Mouse (Mus musculus): ENCODE measurements around the gene Mapre3.

Gene Mapre3

DNA sequence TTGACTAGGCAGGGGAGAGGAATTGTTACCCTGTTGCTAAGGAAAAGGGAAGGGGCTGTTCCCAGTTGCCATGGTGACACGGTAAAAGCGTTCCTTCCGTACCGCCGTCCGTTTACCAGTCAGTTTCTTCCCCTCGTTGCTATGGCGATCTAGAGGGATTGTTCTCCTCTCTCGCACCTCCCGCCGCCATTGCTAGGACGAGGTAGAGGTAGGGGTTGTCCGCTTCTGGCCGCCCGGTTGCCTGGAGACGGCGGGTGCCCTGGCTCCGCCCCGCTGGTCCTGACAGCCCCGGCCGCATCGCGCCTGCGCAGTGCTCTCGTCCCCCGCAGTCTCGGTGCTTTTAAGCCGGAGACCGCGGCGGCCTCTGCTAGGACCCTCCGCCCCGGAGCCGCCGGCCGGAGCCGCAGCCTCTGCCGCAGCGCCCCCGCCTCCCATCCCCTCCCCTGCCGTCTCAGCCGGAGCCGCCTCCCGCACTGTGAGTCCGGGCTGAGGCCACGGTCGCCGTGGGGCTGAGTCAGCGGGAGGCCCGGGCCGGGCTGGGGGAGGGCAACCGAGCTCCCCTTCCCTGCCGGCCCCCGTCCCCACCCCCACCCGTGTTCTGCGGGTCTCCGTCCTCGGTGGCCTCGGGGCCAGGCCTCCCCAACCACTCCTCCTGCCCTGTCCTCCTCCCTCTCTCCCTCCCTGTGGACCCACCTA is at the start of gene Mapre3:
Gene Mapre3, plus strand, starts transcription at position 218 of the 696 bp plus-strand sequence.
- peak; percentile 96 to 97 for DNase-seq (ENCODE audit: low spot score in 2 of 2)

DNA sequence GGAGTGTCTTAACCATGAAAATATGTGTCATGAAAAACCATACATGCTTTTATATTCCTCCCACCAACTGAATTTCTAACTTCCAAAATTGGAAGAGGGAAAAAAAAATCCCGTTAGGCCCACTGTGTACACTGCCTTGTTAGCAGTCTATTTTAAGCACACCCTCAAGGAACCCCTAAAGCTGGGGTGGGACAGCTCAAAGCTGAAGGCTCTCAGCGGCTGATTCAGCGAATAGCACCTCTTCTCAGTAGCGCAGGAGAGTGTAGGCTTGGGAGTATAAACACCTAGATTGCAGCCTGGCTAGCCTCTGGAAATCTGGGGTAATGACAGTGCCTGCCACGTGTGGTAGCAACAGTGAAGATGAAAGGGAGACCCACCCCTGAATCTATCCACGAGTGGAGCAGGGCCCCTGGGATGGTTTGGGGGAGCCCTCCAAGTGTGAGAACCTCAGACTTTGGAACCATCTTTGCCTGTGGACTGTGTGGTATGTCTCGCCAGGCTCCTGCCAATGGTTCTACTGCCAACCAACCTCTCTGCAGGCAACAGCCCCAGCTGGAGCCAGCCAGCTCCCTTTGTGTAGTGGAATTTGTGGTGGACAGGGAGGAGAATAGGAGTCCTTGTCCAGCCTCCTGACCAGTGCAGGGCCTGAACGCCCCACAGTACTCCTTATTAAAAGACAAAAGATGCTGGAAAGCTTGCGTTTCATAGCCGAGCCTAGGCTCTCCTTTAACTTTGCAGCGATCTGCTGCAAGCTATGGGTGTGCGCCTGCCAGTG is 48.7 kb upstream of the Mapre3 start:
- DNase-seq (ENCODE audit: low spot score in 2 of 2), result peak; percentile 50 to 65

DNA sequence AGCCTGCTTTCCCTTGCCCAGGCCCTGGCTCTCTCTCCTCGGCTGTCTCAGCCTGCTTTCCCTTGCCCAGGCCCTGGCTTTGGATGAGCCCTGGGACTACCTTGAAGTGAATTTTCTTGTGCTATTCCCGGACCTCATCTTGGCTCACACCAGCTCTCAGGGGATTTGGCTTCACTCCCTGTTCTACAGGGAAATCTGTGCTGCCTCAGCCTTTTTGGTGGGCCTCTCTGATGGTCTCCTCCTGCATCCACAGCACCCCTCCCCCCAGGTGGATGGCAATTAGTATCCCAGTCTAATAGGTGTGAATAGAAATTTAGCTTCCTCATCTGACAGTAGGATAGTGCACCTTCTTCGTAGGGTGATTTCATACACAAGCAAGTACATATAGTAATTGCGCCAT is 46.4 kb upstream of the Mapre3 start:
- no peak for DNase-seq (ENCODE audit: low spot score in 2 of 2)

DNA sequence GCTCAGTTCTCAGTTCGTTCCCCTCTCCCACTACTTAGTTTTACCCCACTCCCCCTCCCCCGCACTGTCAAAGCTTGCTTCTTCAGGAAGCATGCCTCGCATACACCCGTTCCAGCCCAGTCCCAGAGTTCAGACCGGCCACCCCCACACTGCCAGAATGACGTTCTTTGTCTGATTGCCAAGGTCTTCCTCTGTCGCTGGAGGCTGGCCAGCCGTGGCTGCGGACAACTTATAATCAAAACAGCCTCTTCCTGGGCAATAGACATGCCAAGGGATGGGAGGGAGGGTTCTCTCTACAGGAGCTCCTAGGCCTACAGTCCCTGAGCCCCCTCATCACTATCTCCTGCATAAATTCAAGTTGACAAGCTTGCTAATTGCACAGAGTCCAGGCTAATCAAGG is 45.8 kb upstream of the Mapre3 start:
- DNase-seq (ENCODE audit: low spot score in 2 of 2), result peak in 1 of 2 experiments; percentile 64

DNA sequence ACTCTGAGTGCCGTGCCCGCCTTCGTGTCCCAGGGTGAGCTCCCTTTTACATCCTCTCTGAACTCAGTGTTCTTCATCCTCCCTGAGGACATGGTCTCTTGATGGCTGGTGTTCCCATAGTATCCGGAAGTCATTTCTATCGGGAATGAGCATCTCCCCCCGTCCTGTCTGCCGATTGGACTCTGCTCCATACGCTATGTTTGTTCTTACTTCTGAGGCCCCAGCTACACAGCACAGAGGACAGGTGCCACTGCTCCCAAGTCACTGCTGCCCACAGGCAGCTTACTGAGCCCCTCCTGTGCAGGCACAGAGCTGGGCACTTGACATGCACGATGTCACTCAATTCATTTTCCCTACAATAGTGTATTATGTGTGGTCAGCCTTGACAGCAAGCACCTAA is 45.4 kb upstream of the Mapre3 start:
- no peak for DNase-seq (ENCODE audit: low spot score in 2 of 2)

DNA sequence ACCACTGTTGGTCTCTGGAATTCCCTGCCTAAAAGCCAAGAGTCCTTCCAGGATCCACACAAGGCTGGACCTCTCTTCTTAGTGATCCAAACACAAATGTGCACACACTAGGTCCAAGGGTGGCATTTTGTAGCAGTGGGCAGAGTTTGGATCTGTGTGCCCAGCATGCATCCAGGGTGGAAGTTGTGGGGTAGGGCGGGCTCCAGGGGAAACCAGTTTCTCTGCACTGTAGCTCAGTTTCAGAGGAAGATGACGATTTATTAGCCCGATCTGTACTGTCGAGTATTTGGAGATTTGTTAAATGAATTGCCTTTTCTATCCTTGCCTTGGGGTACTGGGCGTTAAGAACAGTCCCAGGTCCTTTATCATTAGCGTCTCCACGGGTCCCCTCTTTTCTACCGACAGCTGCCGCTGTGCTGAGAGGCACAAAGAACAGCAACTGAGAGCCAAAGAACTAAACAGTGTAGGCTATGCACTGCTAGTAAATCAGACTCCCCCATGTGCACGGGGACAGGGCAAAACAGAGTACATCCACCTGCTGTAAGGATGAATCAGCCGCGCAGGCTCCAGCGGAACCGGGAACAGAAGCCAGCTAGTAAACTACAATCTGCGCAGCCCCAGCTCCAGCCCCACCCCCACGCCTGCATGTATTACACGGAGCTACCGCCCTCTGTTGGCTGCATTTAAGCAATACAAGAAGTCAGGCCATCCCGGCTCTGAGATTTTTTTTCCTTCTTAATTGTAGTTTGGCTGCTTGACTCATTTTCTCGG is 39.7 kb upstream of the Mapre3 start:
- peak; percentile 94 to 96 for DNase-seq (ENCODE audit: low spot score in 2 of 2)

DNA sequence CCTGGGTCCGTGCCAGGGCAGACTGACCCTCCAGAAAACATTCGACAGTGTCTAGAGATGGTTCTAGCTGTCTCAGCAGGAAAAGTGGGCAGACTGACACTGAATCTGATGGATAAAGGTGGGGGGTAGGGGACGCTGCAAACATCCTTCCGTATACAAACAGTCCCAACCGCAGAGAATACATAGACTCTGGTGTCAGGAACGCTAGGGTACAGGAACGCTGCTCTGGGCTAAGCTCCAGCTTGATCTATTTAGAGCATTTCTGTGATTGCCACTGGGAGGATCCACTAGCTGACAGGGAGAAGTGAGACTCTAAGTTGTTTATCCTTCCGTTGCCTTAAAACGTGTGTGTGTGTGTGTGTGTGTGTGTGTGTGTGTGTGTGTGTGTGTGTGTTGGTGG is 33.7 kb upstream of the Mapre3 start:
- no peak for DNase-seq (ENCODE audit: low spot score in 2 of 2)

DNA sequence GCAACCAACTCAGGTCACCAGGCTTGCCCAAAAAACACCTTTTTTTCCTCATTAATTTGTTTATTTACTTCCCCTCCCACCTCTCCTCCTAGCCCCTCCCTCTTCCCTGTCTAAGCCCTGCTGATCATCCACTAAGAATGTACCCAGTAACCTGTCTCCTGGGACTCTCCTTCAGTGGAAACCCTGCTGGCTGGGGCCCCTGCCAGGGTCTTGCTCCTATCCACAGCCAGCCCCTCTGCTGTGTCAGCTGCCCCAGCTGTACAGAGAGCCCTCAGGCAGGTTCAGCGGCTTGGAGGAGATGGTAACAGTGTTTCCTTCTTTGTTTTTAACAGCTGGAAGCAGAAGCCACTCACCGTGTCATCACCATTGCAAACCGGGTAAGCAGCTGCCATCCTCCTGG is 33.3 kb upstream of the Mapre3 start:
- DNase-seq (ENCODE audit: low spot score in 2 of 2), result no peak

DNA sequence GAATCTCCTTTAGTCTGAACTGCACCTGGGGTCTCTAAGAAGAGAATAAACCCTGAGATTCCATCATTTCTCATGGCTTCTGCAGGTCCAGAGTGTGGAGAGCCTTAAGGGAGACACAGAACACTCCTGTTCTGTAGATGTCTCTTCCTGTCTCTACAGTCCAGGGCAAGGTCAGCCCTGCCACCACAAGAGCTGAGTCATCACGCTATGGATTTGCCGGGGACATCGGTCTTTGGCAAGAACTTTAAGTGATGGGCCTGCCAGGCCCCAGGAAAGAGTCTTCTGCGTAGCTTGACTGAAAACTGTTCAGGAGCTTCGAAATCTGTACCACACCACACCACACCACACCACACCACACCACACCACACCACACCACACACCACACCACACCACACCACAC is 27.1 kb upstream of the Mapre3 start:
- no peak for DNase-seq (ENCODE audit: low spot score in 2 of 2)

DNA sequence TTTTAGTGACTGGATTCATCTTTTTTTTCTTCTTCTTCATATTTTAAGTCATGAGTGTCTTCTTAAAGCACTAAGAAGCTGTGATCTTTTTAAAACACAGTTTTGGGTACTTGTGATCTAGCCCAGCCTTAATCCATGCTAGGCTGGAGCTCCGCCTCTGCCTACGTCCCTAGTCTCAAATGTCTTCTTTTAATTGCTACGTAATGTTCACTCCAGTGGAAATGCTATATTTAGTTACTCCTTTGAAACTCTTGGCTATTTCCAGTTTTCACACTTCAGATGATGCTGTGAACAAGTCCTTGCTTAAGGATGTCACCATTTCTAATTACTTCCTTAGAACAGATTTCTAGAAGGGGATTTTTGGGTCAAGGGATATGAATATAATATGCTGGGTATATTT is 24.4 kb upstream of the Mapre3 start:
- DNase-seq (ENCODE audit: low spot score in 2 of 2), result no peak

DNA sequence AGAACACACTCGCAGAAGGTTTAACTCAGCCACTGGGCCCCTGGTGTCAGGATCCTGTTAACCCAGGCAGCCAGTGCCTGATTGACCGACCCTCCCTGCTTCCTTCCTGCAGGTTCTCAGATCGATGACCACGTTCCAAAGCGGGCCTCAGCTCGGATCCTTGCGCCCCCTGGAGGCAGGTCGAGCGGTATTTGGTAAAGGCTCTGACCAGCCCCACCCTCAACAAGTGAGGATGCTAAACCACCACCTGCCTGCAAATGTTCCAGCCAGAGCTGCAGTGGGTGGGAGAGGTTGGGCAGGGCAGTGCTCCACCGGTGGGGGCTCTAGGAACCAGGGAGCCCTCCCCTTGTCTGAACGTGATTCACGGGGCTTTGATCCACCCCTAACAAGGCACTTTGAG is 18.3 kb upstream of the Mapre3 start:
- DNase-seq (ENCODE audit: low spot score in 2 of 2), result peak; percentile 72 to 86

DNA sequence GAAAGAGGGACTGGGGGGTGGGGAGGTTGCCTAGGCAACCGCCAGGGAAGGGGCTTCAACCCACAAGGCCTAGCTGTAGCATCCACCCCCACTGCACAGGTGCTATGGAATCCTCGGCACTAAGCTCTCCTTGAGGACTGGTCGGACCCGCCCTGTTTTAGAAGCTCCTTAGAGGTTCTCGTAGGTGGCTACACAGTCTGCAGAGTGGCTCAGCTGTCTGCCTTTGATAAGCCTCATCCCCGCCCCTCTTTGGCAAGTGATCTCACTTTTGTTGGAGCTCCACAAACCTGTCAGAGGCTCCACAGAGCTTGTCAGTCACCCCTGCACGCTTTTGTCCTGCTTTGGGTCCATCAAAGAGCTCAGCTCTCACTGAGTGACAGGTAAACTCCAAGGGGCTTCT is 17.0 kb upstream of the Mapre3 start:
- no peak for DNase-seq (ENCODE audit: low spot score in 2 of 2)

DNA sequence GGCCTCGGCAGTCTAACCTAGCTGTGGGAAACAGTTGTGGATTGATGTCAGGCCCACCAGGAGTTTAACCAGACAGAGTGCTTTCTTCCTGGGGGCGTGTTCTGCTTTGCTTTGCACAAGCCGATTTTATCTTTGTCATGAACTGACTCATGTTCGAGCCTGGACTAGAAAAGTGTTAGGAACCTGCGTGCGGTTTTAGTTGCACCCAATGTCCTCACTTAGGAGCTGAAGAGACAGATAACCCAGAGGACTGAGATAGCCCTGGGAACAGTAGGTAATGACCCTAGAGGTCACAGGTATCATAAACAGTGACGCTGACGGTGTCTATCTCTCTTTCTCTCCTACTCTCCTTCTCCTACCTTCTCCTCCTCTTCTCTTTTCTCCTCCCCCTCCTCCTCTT is 16.5 kb upstream of the Mapre3 start:
- DNase-seq (ENCODE audit: low spot score in 2 of 2), result no peak

DNA sequence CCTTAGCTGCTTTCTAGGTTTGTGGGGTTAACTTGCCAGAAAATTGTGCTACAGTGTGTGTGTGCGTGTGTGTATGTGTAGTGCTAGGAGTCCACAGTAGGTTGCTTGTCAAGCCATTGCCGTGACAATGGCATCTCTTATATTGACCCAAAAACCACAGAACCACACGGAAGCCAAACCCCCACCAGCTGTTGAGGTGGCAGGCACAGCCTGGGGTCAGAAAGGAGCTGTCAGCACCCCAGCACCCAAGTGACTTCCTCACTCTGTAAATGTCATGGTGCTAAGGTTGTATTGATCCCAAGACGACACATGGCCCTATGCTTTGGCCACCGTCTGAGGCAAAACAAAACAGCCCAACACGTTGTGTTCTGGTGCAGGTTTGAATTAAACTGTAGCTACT is 15.5 kb upstream of the Mapre3 start:
- DNase-seq (ENCODE audit: low spot score in 2 of 2), result no peak

DNA sequence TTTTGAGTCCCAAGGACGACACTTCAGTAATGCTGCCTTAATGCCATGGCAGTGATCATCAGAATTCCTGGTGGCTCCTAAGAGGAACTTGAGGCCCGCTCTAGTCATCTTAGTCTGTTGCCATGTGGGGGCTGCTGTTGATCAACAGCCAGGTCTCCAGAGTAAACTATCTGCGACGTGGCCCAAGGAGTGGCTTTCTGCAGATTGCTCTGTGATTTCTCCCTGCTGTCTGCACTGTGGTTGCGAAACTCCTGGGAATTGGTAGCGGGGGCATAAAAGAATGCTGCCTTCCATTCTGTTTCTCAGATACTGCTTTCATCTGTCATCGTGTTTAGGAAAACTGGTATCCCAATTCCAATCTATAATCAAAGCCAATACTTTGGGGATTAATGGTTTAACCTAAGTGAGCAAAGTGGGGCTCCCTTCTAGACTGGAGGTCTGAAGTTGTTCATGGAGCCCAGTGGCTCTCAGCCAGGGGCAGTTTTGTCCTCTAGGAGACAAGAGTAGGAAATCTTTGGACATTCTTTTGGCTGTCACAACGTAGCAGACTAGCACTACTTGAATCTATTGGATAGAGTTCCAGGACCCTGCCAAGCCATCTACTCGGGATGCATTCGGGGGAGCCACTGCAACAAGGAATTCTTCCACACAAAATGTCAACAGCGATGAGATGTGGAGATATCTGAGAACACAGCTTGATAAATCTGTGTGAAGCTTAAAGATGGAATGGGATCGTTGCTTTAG is 11.5 kb upstream of the Mapre3 start:
- DNase-seq (ENCODE audit: low spot score in 2 of 2), result no peak

DNA sequence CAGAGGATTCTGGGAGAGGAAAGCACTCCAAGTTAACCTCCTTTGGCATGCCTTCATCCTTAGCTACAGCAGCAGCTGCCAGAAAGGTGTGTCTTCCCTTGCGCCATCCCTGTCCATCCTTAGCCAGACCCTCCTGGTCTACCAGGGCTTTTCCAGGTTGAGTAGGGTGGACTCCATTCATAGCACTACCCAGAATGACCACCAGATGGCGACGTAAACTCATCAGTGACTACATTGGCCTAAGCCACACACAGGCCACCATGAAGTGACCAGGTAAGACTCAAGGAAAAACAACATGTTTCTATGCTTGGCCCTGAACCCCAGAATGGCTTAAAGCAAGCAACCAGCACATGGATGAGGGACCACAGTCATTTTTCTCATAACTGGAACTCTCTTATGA is 8.3 kb upstream of the Mapre3 start:
- peak; percentile 86 to 90 for DNase-seq (ENCODE audit: low spot score in 2 of 2)

DNA sequence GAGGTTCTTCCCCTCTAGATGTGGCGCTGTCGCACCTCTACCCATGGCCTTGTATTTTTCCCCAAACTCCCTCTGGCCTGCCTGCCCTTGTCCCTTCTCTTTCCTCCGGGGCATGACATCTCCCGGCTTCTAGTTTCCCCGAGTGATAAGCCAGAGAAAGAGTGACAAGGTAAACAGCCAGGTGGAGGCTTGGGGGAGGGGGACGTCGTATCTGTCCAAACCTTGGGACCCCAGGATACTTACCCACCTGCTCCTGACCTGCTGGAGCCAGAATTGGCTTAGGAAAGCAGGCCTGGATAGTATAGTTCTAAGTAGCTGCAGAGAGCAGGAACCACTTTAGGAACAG is 652 bp downstream of the Mapre3 start:
- no peak for DNase-seq (ENCODE audit: low spot score in 2 of 2)

DNA sequence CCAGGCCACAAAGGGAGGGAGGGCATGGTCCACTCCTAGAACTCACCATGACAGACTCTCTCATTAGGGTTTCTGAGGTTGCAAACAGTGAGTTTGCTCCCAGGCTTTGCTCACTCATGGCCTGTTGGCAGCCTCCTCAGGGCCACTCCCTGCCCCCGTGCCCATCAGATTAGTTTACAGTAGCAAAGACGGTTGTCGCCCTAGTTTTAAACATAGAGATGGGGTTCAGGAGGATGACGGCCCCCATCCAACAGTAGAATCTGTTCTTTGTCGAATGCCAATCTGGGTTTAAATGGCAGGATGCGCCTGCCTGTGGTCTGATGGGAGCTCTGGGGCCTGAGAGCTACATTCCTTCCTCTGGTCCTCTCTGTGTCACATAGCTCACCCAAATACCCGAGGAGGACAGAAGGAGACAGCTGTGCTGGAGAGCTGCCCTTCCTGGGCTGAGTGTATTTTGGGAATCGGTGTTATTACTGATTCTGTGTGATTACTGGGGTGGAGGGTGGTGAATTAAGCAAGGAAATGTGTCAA is 1.9 kb downstream of the Mapre3 start:
- no peak for DNase-seq (ENCODE audit: low spot score in 2 of 2)

DNA sequence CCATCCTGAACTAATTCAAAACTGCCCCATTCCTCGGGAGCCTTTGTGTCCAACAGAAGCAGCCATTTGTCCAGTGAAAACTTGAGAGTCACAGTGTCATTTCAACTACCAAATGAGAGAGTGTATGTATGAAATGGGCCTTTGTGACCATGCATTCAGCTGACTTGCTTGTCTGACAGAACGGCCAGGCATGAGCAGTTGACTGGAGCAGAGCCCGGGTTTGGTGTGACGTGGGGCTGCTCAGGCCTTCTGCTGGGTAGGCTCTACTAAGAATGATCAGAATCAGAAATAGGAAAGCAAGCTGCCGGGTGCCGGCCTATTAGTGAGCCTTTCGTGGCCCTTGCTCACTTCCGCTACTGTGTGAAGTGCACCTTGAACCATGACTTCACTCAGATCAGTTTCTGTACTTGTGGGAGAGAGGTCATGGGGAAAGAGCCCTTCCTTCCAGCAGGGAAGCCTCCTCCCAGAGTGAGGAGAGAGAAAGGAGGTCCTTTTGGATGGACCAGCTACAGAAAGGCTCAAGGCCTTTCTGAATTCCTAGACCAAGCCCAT is 4.4 kb downstream of the Mapre3 start:
- DNase-seq (ENCODE audit: low spot score in 2 of 2), result peak in 1 of 2 experiments; percentile 47

DNA sequence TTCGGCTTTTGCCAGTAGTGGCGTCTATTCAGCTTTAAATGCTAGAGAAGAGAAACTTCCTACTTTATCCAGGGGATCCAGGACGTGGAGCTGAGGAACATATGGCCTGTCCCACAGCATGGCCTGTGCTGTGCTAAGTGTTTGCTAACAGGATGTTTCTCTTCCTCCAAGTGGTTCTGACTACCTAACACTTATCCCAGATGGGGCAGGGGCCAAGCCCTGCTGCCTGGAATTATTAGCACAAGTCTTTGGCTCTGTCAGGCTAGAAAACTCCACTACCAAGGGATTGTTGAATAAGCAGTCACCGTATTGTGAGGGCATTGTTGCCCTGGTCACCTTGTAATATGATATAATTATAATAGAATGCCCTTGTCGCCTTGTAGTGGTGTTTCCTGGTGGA is 8.2 kb downstream of the Mapre3 start:
- DNase-seq (ENCODE audit: low spot score in 2 of 2), result no peak

DNA sequence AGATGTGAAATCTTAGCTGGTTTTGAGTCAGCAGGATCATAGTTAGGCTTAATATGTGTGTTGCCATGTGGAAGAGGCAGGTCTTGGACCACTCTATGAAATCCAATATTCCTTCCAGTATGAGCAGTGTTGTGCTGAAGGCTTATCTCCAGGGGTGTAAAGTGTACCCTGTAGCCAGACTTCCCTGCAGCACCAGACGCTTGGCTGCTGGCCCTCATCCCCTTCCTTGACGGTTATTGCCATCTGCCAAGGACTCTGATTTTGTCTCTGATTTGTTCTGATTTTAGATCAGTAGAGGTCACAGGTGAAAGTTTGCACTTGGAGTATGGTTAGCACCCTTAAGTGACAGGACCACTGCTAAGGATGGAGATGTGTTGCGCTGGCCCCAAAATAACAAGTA is 8.7 kb downstream of the Mapre3 start:
- DNase-seq (ENCODE audit: low spot score in 2 of 2), result no peak

All from right cerebral cortex, postnatal 10 days (tissue).